Mouse (Mus musculus) megakaryocyte progenitor cell, adult 5-6 weeks (primary cell): ENCODE data around the gene Ppfibp1. TPM values are rescaled to one million over a fixed set of nuclear protein-coding genes. Genes with fewer than 3 reads are reported as not detected.

Experiments
- ATAC-seq: replicated peaks from 2 replicates; pipeline ENCODE4 v1.8.0; 2016; ENCODE audit warnings: mild to moderate bottlenecking, moderate TSS enrichment, inconsistent platforms; ENCODE audit not compliant: poor library complexity
- total RNA-seq, 2 experiments: library from RNA; stranded (forward) in 1 of 2; stranded (reverse) in 1 of 2; fragments of 157-497, 149-512 nt in 1 of 2; fragments of 200-1000 nt in 1 of 2; gene quantifications; 2 replicates each; pipeline versions ENCODE4 v1.2.3 to v1.2.4; 2015 to 2017

The Ppfibp1 gene
- total RNA-seq, 2 experiments from 2014 or later: 6.8 to 9.8 TPM

DNA sequence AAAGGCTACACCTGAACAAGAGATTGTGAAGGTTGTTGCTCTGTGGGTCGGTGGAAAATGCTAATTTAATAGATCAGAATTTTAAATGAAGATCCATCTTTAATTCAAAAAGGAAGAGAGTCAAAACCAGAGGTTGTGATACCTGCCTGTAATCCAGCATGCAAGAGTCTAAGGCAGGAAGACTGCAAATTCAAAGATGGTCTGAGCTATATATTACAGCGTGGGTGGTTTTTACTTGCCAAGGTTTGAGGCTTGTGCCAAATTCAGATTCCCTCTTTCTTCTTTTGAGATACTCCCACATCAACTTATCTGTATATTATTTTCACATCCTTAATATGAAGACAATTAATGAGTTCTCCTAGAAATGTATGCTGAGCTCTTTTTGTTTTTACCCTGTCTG, 140.1 kb downstream of the Ppfibp1 start:
- ATAC-seq: no peak

DNA sequence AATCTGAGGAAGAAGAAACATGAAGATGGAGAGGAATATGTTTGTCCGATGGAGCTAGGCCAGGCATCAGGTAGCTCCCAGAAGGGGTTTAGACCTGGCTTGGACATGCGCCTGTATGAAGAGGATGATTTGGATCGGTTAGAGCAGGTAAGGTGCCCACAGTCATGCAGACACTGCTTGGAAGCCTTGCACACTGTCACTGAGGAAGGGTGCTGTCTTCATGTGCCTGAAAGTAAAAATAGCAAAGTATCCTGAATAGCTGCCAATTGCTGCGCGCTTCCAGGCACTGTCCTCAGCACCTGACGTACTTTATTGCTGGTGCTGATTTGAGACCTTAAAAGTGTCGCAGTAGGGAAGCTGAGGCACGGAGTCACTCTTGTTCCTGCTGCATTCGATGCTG, 141.3 kb downstream of the Ppfibp1 start:
- no peak for ATAC-seq

- ATAC-seq: no peak
Observed at GRCm38 (mm10) chr6:147030096-147030885, 142.0 kb downstream of the Ppfibp1 start.

DNA sequence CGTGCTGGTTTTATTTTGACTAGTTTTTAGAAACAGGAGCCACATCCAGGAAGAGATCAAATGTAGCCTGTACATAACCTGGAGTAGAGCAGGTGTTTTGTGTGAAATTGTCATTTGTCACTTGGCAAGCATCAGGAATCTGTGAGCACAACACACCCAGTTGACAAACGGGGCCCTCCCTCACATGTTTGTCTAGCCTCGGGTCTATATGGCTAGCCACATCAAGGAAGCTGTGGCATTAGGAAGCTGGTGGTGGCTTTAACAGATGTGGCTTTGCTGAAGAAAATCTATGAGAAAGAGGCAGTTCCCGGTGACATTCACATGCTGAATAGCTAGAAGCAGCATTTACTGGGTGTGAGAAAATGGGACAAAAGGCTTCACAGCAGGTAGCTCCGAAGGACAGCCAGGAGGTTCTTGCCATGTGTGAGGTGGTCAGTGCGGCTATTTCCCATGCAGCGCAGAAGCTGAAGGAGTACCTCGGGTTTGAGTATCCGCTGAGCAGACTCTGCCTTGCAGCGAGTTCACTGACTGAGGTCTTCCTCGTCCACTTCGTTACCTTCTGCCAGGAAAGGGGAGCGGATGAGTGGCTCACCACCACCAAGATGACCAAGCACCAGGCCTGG, 144.1 kb downstream of the Ppfibp1 start, which contains the start of gene Rep15:
Gene Rep15, plus strand, starts transcription at position 282 of the 623 bp plus-strand sequence.
- no peak for ATAC-seq

DNA sequence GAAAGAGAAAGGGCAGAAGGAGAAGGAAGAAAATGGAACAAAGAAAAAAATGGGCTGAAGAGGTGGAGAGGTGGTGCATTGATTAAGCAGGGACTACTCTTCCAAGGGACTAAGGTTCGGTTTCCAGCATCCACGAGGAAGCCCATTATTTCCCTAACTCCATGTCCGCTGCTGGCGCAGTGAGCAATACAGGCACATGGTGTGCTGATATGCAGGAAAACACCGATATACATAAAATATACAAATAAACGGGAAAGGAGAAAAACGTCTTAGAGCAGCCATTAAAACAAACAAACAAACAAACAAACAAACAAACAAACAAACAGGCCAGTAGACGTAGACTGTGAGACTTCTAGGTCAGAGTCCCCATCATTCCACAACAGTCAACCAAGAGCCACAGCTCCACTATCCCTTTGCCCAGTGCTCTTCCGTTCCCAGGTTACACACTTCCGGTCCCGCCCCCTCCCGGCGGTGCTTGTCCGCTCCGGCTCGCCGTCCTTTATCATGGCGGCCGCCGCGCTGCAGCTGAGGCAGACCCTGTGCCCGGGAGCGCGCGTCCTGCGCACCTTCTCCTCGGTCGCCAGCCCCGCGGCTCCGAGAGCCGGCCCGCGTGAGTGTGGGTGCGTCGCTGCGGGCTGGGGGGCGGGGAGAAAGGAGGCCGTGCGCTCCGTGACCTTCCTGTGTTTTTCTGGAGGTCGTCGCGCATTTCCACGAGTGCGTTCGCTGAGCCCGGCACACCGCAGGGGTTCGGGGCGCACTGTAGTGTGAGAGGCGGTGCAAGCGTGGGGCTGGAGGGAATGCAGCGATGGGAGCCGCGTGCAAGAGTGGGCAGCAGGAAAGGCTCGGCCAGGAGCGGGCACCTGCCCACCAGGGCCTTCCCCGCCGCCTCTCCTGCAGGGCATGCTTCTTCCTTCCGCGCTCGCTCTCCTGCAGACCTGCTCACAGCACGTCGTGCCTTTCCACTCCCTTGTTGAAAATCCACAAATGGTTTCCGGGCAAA, 154.3 kb downstream of the Ppfibp1 start, which contains the start of gene Mrps35:
Gene Mrps35, plus strand, starts transcription at position 474 of the 1,000 bp plus-strand sequence.
- peak; percentile 98 for ATAC-seq

DNA sequence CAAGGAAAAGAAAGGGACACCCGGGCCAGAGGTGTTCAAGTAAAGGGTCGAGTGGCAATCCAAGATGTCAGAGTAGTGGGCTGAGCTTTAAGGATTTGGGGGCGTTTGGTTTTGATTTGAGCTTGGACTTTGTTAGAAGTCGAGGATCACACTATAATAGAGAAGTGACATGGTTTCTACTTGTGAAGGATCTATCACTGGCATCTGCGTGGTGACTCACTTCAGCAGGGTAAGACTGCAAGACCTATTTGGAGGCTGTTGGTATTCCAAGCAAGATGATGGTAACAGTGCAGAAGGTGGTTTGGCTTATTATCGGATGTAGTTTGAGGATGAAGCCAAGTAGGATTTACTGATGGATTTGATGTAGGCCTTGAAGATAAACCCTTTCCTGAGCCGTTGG, 155.3 kb downstream of the Ppfibp1 start:
- peak; percentile 21 for ATAC-seq

- no peak for ATAC-seq
Observed at GRCm38 (mm10) chr6:147049239-147049805, 161.0 kb downstream of the Ppfibp1 start.

- peak; percentile 89 for ATAC-seq
Observed at GRCm38 (mm10) chr6:147051666-147052065, 163.4 kb downstream of the Ppfibp1 start.

DNA sequence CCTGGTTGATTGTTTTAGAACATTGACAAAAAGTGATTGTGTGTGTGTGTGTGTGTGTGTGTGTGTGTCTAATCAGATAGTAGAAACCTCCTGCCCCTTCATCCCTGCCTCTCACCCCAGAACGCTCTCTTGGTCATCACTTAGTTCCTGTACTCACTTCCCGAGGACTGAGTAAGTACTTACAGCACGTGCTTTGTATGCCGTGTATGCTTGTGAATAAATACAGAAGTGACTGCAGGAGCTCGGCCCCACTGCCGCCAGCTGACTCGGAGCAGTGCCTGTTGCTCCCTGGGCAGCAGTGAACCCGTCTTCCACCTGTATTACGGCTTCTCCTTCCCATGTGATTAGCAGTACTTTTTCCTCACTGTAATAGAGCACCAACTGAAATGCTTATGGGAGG, 164.2 kb downstream of the Ppfibp1 start:
- peak; percentile 40 for ATAC-seq

DNA sequence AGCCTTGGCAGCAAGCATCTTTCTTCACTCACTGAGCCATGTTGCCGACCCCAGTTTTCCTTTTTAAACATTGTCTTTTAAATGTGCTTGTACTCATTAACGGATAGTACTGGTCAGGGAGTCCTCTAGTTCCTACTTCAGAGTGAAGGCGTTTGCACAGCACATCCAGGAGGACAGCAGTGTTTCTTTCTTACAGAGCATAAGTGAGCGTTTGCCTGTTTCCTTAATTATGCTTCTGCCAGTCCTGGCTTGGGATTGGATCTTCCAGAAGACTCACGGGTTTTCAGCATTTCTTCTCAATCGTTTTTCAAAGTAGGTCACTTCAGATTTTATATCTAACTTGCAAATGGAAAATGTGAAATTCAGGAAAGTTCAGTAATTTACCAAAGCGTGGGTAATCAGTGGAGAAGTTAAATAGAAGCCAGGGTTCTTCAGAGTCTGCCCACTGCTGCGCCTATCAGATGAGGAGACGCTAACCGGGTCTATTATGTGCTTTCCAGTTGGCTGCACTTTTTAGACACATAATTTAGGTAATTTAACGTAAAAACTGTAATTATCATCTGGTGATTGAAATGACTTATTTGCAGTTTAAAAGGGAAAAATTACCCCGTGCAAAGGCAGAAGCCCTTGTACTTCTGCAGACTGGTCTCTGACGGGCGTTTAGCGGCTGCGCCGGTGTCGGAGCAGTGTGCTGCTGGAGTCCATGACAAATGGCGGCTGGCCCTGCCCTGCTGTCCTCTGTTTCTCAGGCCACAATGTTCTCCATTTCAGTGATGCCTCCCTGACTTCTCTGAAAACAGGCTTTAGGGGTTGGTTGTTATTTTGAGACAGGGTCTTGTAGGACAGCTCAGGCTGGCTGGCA, 165.7 kb downstream of the Ppfibp1 start:
- ATAC-seq: no peak

GRCm38 (mm10) chr6:147055374-147055977, 167.2 kb downstream of the Ppfibp1 start:
- no peak for ATAC-seq

GRCm38 (mm10) chr6:147059326-147059725, 171.0 kb downstream of the Ppfibp1 start:
- no peak for ATAC-seq

DNA sequence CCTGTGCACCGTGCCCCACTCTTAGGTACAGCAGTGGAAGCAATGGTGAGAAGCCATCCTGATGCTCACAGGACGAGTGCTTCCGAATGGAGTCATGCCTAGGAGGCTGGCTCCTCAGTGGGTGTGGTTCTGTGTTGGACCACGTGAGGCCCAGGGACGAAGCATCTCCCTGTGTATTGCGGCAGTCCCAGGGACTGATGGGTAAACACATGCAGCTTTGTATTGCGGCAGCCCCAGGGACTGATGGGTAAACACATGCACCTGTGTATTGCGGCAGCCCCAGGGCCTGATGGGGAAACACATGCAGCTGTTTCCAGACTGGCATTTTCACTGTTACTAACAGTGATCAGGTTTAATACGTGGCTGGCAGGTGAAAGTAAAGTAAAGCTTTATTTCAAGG, 173.3 kb downstream of the Ppfibp1 start:
- ATAC-seq: no peak

DNA sequence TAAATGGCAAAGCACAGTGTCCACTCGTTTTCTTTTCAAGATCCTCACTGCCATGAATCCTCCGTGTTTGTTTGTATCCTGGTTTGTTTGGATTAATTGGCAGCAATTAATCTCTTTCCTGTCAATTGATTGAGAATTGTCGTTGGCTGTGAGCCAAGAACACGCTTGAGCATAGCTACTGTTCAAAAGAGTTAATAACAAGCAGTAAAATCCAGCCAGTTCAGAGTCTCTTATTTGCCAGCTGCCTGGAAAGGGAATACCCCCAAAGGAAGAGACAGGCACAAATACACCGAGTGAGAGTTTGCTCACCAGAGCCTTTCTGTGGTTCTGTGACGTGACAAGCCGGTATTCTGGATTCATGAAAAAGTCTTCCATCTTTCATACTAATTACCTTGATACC, 173.7 kb downstream of the Ppfibp1 start:
- ATAC-seq: no peak

GRCm38 (mm10) chr6:147062694-147063093, 174.4 kb downstream of the Ppfibp1 start:
- no peak for ATAC-seq

DNA sequence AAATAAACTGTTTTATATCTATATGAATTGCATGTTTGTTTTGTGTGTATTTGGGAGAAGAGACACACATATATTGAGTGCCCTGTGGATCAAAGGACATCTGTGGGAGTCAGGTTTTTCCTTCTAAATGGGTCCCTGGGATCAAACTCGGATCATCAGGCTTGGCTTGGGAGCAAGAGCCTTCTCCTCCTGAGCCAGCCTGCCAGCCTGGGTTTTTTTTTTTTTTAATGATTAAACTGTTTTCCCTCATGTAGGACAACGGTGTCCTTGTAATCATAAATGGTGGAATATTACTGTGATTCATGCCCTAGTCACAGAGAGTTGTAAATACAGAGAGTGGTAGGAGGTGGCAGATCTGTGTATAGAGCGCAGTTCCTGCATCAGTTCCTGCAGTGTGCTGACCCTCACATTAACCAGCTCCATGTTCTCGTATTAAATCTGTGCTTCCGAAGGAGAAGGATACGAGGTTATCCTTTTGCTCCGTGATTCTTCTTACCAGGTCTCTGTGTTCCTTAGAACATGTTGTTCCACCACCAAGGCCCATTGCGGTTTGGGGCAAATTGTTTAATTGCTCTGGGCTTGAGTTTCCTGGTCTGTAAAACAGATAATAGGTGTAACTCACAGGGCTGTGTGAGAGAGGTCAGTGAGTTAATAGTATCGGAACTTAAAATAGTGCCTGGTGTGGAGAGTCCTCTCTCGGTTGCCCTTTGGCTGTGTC, 176.1 kb downstream of the Ppfibp1 start:
- no peak for ATAC-seq

GRCm38 (mm10) chr6:147064944-147065261, 176.6 kb downstream of the Ppfibp1 start:
- ATAC-seq: no peak

GRCm38 (mm10) chr6:147075808-147076387, 187.6 kb downstream of the Ppfibp1 start:
- peak; percentile 52 for ATAC-seq
